Mouse (Mus musculus) midbrain, embryonic 11.5 days (tissue): ENCODE data around the gene Abl2. TPM values are rescaled to one million over a fixed set of nuclear protein-coding genes. Genes with fewer than 3 reads are reported as not detected.

Experiments
- ATAC-seq: fragments of 200-750 bp; cut with Nextera tagmentation; 2 replicates; pipeline ENCODE4 v1.8.0; 2017; ENCODE audit warnings: moderate TSS enrichment, moderate library complexity; ENCODE audit not compliant: low FRiP score
- DNase-seq: peaks from one replicate; pipeline ENCODE4 v3.0.0; 2015; ENCODE audit warnings: low spot score; ENCODE audit errors: missing footprints
- H3K27ac ChIP-seq: fragments of 300-500 bp; sonication (generic); 2 replicates; pipeline ENCODE4 v1.5.1; 2014; ENCODE audit warnings: low read depth, low read length
- H3K27me3 ChIP-seq: fragments of 300-500 bp; sonication (generic); 2 replicates; pipeline ENCODE4 v1.6.1; 2014; ENCODE audit warnings: mild to moderate bottlenecking, low read length, moderate library complexity, mixed read lengths; ENCODE audit not compliant: control insufficient read depth, insufficient read depth
- H3K36me3 ChIP-seq: fragments of 300-500 bp; sonication (generic); 2 replicates; pipeline ENCODE4 v1.6.1; 2014; ENCODE audit warnings: mild to moderate bottlenecking, low read length, moderate library complexity, mixed read lengths; ENCODE audit not compliant: control insufficient read depth, insufficient read depth
- H3K4me1 ChIP-seq: fragments of 300-500 bp; sonication (generic); 2 replicates; pipeline ENCODE4 v1.6.1; 2014; ENCODE audit warnings: low read length; ENCODE audit not compliant: control insufficient read depth, insufficient read depth
- H3K4me2 ChIP-seq: fragments of 300-500 bp; sonication (generic); 2 replicates; pipeline ENCODE4 v1.6.1; 2014; ENCODE audit warnings: mild to moderate bottlenecking, moderate library complexity
- H3K4me3 ChIP-seq: fragments of 300-500 bp; sonication (generic); 2 replicates; pipeline ENCODE4 v1.5.1; 2014; ENCODE audit warnings: low read depth, low read length
- H3K9ac ChIP-seq: fragments of 300-500 bp; sonication (generic); 2 replicates; pipeline ENCODE4 v1.6.1; 2014; ENCODE audit warnings: low read length
- H3K9me3 ChIP-seq: fragments of 300-500 bp; sonication (generic); 2 replicates; pipeline ENCODE4 v1.6.1; 2016; ENCODE audit warnings: low read length; ENCODE audit not compliant: control insufficient read depth
- WGBS: fragments of 180-500 bp; shearing (Covaris S2); extraction: QIAGEN DNeasy Blood & Tissue Kit; methylation state at CpG from one replicate; pipeline ENCODE4 v1.1.7; 2014; 5-methylcytosine and 5-hydroxymethylcytosine counted together
- polyA plus RNA-seq: library from polyadenylated mRNA; unstranded; fragments of >200 nt; fragmentation: Nextera tagmentation; extraction: Ambion mirVana; gene quantifications from 2 replicates; pipeline ENCODE4 v1.2.1, GENCODE M21; 2014

The Abl2 gene
- polyA plus RNA-seq, 1 experiment from 2014 or later: 4.9 TPM

- Histone ChIP-seq H3K36me3 (peaks cover 2% of the 10 kb centered on the region; the same call in 1 of the 2 replicates), H3K4me3 (no peak overlapping the region), H3K4me2 (no peak overlapping the region), H3K27me3 (no peaks in the 10 kb centered on the region; the same call in 1 of the 2 replicates), H3K9me3 (no peaks in the 10 kb centered on the region), H3K9ac (no peak overlapping the region), H3K4me1 (peaks cover 13% of the 10 kb centered on the region), H3K27ac (no peak overlapping the region)
- 82% methylated on average over 3 of the region's 3 CpGs for WGBS
- no peak for DNase-seq
- ATAC-seq: no peak
Measured at GRCm38 (mm10) chr1:156677230-156677629, 118.6 kb downstream of the Abl2 start.

DNA sequence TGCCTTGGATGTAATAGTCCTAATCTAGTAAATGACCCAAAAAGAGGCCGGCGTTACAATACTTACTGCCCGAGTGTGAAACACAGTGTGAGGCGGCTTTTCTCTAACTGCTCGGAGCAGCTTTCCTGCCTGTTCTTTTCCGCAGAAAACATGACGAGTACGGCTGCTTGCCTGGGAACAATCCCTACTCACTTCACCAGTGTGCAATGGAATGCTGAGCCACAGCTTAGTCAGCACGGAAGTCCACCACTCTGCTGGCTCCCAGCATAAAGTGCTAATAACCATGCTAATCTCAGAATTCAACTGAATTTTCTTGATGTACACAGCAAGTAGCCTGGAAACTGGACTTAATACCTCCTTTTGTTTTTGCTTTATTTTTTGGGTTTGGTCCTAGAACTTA, 121.0 kb downstream of the Abl2 start:
- H3K27me3 ChIP-seq: no peaks in the 10 kb centered on the region; the same call in 1 of the 2 replicates
- H3K36me3 ChIP-seq: peaks cover 2% of the 10 kb centered on the region; the same call in 1 of the 2 replicates
- DNase-seq (no peak), ATAC-seq (no peak)
- H3K9me3 ChIP-seq: no peaks in the 10 kb centered on the region
- no peaks in the 10 kb centered on the region for H3K4me1 ChIP-seq
- H3K4me2 ChIP-seq: no peak overlapping the region
- H3K27ac ChIP-seq: no peak overlapping the region
- H3K4me3 ChIP-seq: no peak overlapping the region
- 82% methylated on average over 9 of the region's 9 CpGs for WGBS
- H3K9ac ChIP-seq: no peak overlapping the region

DNA sequence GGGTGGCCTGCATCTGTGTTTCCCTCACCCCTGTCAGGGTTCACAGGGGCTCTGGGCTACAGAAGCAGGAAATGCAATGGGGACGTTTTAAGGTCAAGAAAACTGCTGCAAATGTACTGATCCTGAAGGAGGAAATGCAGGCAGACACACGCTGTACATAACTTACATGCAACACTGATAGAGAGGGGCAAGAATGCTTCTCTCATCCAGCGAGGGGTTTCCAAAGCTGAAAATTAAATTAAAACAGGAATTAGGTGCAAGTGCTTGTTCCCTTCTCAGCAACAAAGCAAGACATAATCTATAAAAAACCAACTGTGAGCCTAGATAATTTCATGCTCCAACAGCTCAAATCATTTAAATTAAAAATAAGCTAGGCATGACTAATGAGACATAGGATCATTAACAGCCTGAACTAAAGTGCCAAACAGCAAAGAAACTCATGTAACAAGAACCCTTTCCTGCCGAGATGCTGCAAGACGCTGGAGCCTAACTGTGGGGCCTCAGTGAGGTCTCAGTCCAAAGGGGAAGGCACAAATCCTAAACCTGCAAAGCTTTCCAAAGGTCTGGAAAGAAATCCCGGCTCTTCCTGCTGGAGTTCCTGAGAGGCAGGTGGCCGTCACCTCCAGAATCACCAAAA, 127.6 kb downstream of the Abl2 start:
- H3K4me3 ChIP-seq: no peak overlapping the region
- 81% methylated on average over 7 of the region's 7 CpGs for WGBS
- H3K36me3 ChIP-seq: peaks cover 5% of the 10 kb centered on the region; the same call in 1 of the 2 replicates
- no peak overlapping the region for H3K27ac ChIP-seq
- no peaks in the 10 kb centered on the region for H3K27me3 ChIP-seq
- no peak for ATAC-seq
- no peaks in the 10 kb centered on the region for H3K9me3 ChIP-seq
- H3K9ac ChIP-seq: no peak overlapping the region
- no peaks in the 10 kb centered on the region for H3K4me1 ChIP-seq
- H3K4me2 ChIP-seq: no peak overlapping the region
- no peak for DNase-seq

Other genes starting within 250 kb of the Abl2 start
- 0.08 and 0.15 TPM in 2 replicates for gene Nphs2, start 248.1 kb upstream of the Abl2 start, polyA plus RNA-seq
- gene Gm2000, start 192.7 kb upstream of the Abl2 start, polyA plus RNA-seq: 900 and 949 TPM in 2 replicates
- 0.30 TPM in 1 of 2 replicates, not detected in the other for gene Axdnd1, start 137.6 kb upstream of the Abl2 start, polyA plus RNA-seq
- 21.4 and 23.6 TPM in 2 replicates for gene Soat1, start 84.5 kb upstream of the Abl2 start, polyA plus RNA-seq
- 0.44 and 0.74 TPM in 2 replicates for gene Gm10031, start 34.8 kb upstream of the Abl2 start, polyA plus RNA-seq
- 3.9 and 4.2 TPM in 2 replicates for gene Tor3a, start 115.6 kb downstream of the Abl2 start, polyA plus RNA-seq
- 21.5 and 22.7 TPM in 2 replicates for gene Fam20b, start 160.3 kb downstream of the Abl2 start, polyA plus RNA-seq